Mouse (Mus musculus) T-helper 1 cell (primary cell): ENCODE measurements around the gene Ston1.

Source experiments
- in situ Hi-C: fragments of 300-600 bp; cut with MboI, MseI; formaldehyde crosslinking; loops from one replicate; pipeline ENCODE4 v1.15.1; 2025; ENCODE audit warnings: high pct_unique_total_duplicates

The Ston1 gene

DNA sequence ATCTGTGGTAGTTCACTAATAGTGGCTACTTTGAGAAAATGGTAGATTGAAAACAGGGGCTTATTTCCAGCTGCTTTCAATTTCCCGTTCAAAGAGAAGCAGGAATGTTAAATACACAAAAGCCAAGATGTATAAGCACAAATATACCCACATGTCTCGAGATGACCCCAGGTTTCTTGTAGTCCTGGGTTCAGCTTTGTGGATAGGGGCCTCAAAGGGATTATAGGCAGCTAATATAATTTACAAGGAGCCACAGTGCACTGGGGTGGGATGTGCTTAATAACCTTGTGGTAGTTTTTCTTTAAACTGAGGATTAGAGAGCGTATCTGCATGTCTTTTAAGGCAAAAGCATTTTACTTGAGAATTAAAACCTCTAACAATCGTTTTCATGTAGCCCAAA, 73.3 kb downstream of the Ston1 start:
- in situ Hi-C loops = no loop called here

DNA sequence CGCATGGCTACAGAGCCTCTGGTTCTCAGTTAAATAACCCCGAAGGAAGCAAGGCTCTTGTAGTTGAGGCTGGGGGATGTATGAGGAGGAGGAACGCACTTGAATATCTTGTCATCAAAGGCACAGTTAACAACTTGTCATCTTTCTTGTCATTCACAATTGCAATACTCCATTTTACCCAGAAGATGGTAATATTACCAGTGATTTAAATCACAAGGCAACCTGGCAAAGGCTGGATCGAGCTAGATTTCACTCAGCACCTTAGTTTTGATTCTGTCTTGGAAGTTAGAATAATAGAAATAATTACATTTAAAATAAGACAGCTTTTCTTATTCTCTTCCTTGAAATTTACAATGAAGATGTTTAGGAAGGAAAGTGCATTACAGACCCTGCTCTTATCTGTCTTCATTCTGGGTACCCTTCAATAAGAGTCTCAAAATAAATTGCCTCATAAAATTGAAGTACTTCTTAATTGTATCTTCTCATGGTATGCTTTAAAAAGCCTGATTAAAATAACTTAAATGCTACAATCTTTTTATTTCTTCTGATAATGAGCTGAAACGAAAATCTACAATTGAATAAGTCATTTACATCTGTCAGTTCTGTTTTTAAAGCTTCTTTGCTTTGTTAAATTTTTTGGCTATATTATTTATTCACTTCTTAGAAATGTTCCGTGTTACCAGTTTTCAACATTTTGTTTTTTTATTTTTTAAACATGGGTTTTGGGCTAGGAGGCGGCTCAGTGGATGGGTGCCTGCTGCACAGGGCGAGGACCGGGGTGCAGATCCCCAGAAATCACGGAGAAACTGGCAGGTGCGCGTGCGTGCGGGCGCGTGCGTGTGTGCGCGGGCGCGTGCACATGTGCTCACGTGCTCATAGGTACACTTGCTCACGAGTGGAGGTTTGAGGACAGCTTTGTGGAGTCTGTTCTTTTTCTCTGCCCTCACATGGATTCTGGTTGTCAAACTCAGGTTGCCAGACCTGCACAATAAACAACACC, 78.1 kb downstream of the Ston1 start:
- in situ Hi-C loops = no loop called here

DNA sequence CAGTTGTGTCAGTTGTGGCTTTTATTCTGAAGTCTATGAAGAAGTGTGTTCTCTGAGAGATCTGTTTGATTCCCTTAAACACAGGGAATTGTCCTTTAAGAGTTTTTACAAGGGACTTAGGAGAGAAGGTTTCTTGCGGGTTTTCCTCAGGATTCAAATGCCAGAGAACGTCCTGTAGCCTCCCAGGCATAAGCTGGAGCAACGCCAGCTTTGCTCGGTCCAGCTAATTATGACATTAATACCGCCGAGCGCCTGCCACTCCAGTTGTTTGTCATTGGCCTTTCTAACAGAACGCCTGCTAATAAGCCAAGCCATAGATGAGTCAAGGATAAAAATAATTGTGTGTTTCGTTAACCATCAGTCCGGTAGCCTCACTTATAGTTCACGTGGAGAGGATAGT, 90.7 kb downstream of the Ston1 start:
- in situ Hi-C loops = no loop called here

DNA sequence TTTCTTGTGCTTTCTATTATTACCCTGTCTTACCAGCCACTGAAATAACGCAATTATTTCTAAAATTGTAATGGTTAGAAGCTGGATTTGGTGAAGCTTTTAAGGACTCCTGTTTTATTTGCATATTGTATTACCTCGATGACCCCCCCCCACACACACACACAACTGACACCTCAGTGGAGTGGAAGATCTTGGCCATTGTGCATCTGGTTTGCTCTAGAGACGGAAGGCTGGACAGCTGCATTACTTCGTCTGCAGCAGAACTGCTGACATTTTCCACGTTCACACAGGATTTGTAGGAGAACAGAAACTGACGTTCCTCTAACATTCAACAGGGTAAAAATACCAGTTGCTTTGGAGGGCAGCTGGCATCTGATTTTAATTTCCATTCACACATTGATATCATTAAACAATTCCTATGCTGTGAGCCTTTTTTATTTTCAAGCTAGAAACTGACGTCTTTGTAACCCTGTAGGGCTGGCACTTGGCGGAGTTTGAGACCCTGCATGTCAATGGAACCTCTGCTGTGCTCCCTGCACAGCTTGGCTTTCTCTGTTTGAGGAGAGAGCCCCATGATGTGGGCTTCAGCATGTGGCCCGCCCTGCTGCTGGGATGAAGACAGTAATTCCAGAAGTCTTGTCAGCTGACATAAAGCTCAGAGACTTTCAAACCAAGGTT, 99.3 kb downstream of the Ston1 start:
- in situ Hi-C loops = no loop called here

DNA sequence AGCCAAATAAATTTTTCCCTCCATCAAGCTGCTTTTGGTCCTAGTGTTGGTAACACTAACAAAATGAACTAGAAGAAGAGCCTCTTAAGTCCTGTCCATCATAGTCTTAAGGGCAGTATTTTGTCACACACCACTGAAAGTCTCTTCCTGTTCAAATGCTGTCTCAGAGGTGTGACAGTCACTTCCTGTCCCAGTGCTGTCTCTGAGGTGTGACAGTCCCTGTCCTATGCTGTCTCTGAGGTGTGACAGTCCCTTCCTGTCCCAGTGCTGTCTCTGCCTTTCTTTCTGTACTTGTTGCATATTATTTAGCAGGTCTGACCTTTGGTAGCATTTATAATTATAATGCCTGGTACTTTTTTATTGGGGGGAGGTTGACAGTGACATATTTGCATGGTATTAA, 103.4 kb downstream of the Ston1 start:
- in situ Hi-C loops = loop anchor here (10.0 kb wide), 1 partner anchor 674 kb away; no protein-coding TSS in a partner anchor

DNA sequence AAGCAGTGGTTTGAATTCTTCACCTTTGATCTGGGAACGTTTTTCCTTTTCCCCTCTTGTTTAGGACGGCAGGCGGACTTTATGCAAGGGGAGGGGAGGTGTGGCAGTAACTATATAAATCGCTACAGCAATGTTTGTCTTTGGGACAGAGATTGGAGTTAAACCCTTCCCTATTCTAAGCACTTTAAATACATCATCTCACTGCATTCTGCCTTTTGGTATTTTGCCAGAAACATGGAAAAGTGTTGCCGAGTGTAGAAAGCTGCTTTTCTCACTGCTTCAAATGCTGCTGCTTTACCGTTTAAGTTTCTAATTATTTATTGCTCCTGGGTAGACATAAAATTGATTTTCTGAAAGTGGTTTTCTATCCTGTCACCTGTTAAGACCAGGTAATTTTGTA, 104.9 kb downstream of the Ston1 start:
- in situ Hi-C loops = loop anchor here (10.0 kb wide), 1 partner anchor 672 kb away; no protein-coding TSS in a partner anchor

DNA sequence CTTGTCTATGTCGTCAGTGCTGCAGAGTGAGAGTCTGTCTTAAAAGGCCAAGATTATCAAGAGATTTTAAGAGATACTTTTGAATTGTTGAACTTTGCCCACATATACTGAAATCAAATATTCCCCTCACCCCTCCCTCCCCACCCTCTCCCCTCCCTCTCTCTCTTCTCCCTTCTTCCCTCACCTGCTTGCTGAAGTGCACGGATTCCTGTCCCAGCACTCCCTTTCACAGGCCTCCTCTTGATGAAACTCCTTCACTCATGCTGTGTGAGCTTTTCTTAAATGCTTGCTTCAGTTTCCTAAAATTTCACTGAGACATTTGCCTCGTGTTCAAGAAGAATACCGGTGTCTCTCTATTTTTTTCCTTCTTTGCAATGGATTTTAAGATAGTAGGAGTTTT, 105.6 kb downstream of the Ston1 start:
- in situ Hi-C loops = loop anchor here (10.0 kb wide), 1 partner anchor 672 kb away; no protein-coding TSS in a partner anchor

DNA sequence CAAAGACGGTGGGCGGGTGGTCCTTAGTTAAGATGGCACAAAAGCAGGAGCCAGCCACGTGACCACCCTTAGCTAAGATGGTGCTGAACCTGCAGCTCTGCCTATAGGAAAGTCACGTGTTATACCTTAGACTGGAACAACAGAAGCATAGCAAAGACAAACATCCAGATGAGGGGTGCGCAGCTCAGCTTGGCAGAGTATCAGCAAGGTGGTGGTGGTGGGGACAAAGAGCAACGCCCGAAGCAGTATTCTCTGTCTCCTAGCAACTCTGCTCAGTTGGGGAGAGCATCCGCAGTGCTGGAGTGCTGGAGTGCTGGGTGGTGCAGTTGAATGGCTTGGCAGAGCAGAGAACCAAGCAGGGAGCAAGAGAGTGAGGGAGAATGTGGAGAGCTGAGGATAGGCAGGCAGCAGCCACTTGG, 108.8 kb downstream of the Ston1 start:
- in situ Hi-C loops = loop anchor here (10.0 kb wide), 1 partner anchor 669 kb away; no protein-coding TSS in a partner anchor
